Mouse (Mus musculus) CH12.LX (cell line): ENCODE measurements at regions not wholly inside any gene's neighbourhood (a gene's known extent, or its start where the extent isn't known, plus 50 kb on each side); places are given as distances from the start of the nearest gene placed in this dataset.
"Not testable (repeated sequence)": the region's sequence is repeated elsewhere in the genome, so short reads cannot be mapped to it uniquely, and the experiment has no call there.

Experiments used
- BHLHE40 ChIP-seq: IDR thresholded peaks from 2 replicates; pipeline ENCODE4 v1.6.1; 2011; ENCODE audit warnings: mild to moderate bottlenecking, low read depth, low read length, improper control_type of control experiment
- CTCF ChIP-seq, 2 experiments: IDR thresholded peaks in 1 of 2; conservative IDR thresholded peaks in 1 of 2; 2 replicates each; pipeline ENCODE4 v1.5.1; 2011 to 2012; ENCODE audit warnings: low read depth in 2 of 2, low read length in 2 of 2, improper control_type of control experiment in 1 of 2, inconsistent platforms in 1 of 2, mild to moderate bottlenecking in 1 of 2, moderate library complexity in 1 of 2
- ELF1 ChIP-seq: IDR thresholded peaks from 2 replicates; pipeline ENCODE4 v1.6.1; 2014; ENCODE audit warnings: low read depth, mild to moderate bottlenecking, inconsistent platforms, low read length, improper control_type of control experiment
- EP300 ChIP-seq: IDR thresholded peaks from 2 replicates; pipeline ENCODE4 v1.6.1; 2011; ENCODE audit warnings: low read length, improper control_type of control experiment
- ETS1 ChIP-seq: conservative IDR thresholded peaks from 2 replicates; pipeline ENCODE4 v1.6.1; 2012; ENCODE audit warnings: low read depth, mild to moderate bottlenecking, inconsistent platforms, low read length, improper control_type of control experiment, moderate library complexity
- JUND ChIP-seq: conservative IDR thresholded peaks from 2 replicates; pipeline ENCODE4 v1.6.1; 2011; ENCODE audit warnings: low read depth, low read length, improper control_type of control experiment
- MAZ ChIP-seq: IDR thresholded peaks from 2 replicates; pipeline ENCODE4 v1.6.1; 2012; ENCODE audit warnings: low read depth, mild to moderate bottlenecking, inconsistent platforms, low read length, improper control_type of control experiment, moderate library complexity
- POLR2A ChIP-seq: IDR thresholded peaks from 2 replicates; pipeline ENCODE4 v1.6.1; 2011; ENCODE audit warnings: low read depth, mild to moderate bottlenecking, improper control_type of control experiment, low read length
- RAD21 ChIP-seq: IDR thresholded peaks from 2 replicates; pipeline ENCODE4 v1.6.1; 2011; ENCODE audit warnings: low read depth, mild to moderate bottlenecking, low read length, improper control_type of control experiment, moderate library complexity
- RCOR1 ChIP-seq: conservative IDR thresholded peaks from 2 replicates; pipeline ENCODE4 v1.6.1; 2012; ENCODE audit warnings: low read depth, mild to moderate bottlenecking, inconsistent platforms, low read length, improper control_type of control experiment
- ZC3H11A ChIP-seq: IDR thresholded peaks from 2 replicates; pipeline ENCODE4 v1.6.1; 2012; ENCODE audit warnings: low read depth, mild to moderate bottlenecking, inconsistent platforms, low read length, improper control_type of control experiment
- ZKSCAN1 ChIP-seq: IDR thresholded peaks from 2 replicates; pipeline ENCODE4 v1.6.1; 2012; ENCODE audit warnings: low read depth, inconsistent platforms, low read length, improper control_type of control experiment, borderline replicate concordance
- ZMIZ1 ChIP-seq: IDR thresholded peaks from 2 replicates; pipeline ENCODE4 v1.6.1; 2012; ENCODE audit warnings: low read depth, mild to moderate bottlenecking, inconsistent platforms, low read length, improper control_type of control experiment

GRCm38 (mm10) chr1:189507301-189507700, 105.2 kb upstream of the Kcnk2 start:
- TF ChIP-seq JUND; RCOR1; CTCF (conservative IDR thresholded peaks at IDR 0.05 in 1 of 2, IDR thresholded peaks at IDR 0.05 in 1 of 2; ENCODE audit: low read depth in 2 of 2, low read length in 2 of 2); POLR2A; ELF1; RAD21; BHLHE40; EP300; ZC3H11A; ETS1; MAZ; ZKSCAN1; ZMIZ1: not testable (repeated sequence)
